Mouse (Mus musculus) stomach, embryonic 15.5 days (tissue): Measurements from ENCODE around the gene Ubald1. TPM values are rescaled to one million over a fixed set of nuclear protein-coding genes. Genes with fewer than 3 reads are reported as not detected.

Source experiments
- ATAC-seq: fragments of 200-750 bp; cut with Nextera tagmentation; 2 replicates; pipeline ENCODE4 v1.8.0; 2017; ENCODE audit warnings: low read depth, moderate number of reproducible peaks, moderate TSS enrichment; ENCODE audit not compliant: insufficient read depth, low FRiP score
- H3K27ac ChIP-seq: fragments of 300-500 bp; sonication (generic); 2 replicates; pipeline ENCODE4 v1.5.1; 2015; ENCODE audit warnings: mild to moderate bottlenecking, inconsistent platforms
- H3K27me3 ChIP-seq: fragments of 300-500 bp; sonication (generic); replicated peaks from 2 replicates; pipeline ENCODE4 v1.6.1; 2015; ENCODE audit warnings: inconsistent platforms
- H3K36me3 ChIP-seq: fragments of 300-500 bp; sonication (generic); 2 replicates; pipeline ENCODE4 v1.6.1; 2015; ENCODE audit warnings: inconsistent platforms
- H3K4me1 ChIP-seq: fragments of 300-500 bp; sonication (generic); 2 replicates; pipeline ENCODE4 v1.6.1; 2015; ENCODE audit warnings: inconsistent platforms
- H3K4me2 ChIP-seq: fragments of 300-500 bp; sonication (generic); 2 replicates; pipeline ENCODE4 v1.6.1; 2015; ENCODE audit warnings: mild to moderate bottlenecking, inconsistent platforms
- H3K4me3 ChIP-seq: fragments of 300-500 bp; sonication (generic); replicated peaks from 2 replicates; pipeline ENCODE4 v1.5.1; 2015; ENCODE audit warnings: inconsistent platforms
- H3K9ac ChIP-seq: fragments of 300-500 bp; sonication (generic); 2 replicates; pipeline ENCODE4 v1.6.1; 2015; ENCODE audit warnings: inconsistent platforms
- H3K9me3 ChIP-seq: fragments of 300-500 bp; sonication (generic); 2 replicates; pipeline ENCODE4 v1.6.1; 2016; ENCODE audit warnings: inconsistent platforms
- WGBS: fragments of 180-500 bp; shearing (Covaris S2); methylation state at CpG from one replicate; pipeline ENCODE4 v1.1.7; 2015; 5-methylcytosine and 5-hydroxymethylcytosine counted together
- polyA plus RNA-seq: library from polyadenylated mRNA; unstranded; fragments of >200 nt; fragmentation: Nextera tagmentation; extraction: Ambion mirVana; gene quantifications from 2 replicates; pipeline ENCODE4 v1.2.1, GENCODE M21; 2015

The Ubald1 gene
- polyA plus RNA-seq, 1 experiment from 2014 or later, result 34.9 TPM

DNA sequence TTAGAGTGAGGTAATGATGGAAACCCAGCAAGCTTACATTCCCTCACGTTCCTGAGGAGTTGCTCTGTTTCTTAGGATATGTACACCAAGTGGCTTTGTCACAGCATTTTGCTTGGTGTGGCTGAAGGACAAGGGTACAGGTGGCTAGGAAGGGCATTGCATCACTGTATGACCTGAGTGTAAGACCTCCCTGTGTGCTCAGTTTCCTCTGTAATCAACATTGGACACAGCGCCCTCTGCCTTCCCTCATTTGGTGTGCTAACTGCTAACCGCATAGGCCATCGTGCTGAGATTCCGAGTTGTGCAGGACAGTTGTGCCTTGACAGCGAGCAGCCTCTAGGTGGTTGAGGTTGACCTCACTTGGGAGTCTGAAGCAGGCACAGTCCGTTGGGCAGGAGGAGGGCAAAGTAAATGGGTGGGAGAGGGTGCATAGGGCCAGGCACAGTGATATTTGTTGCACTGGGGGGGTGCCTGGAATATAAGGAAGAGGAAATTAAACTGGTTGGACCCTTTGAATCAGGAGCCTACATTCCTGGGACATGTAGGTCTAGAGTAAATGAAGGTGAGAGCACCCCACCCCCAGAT, 17.1 kb upstream of the Ubald1 start:
- Histone ChIP-seq H3K4me1 (0 out of 2 replicates have a peak, but pooled peaks cover 6% of the 10 kb centered on the region), H3K4me2 (no peak overlapping the region), H3K27me3 (no peaks in the 10 kb centered on the region), H3K9ac (no peak overlapping the region), H3K27ac (no peak overlapping the region), H3K4me3 (no peak overlapping the region), H3K9me3 (no peaks in the 10 kb centered on the region), H3K36me3 (no peaks in the 10 kb centered on the region)
- WGBS, result 59% methylated on average over 7 of the region's 7 CpGs
- no peak for ATAC-seq

DNA sequence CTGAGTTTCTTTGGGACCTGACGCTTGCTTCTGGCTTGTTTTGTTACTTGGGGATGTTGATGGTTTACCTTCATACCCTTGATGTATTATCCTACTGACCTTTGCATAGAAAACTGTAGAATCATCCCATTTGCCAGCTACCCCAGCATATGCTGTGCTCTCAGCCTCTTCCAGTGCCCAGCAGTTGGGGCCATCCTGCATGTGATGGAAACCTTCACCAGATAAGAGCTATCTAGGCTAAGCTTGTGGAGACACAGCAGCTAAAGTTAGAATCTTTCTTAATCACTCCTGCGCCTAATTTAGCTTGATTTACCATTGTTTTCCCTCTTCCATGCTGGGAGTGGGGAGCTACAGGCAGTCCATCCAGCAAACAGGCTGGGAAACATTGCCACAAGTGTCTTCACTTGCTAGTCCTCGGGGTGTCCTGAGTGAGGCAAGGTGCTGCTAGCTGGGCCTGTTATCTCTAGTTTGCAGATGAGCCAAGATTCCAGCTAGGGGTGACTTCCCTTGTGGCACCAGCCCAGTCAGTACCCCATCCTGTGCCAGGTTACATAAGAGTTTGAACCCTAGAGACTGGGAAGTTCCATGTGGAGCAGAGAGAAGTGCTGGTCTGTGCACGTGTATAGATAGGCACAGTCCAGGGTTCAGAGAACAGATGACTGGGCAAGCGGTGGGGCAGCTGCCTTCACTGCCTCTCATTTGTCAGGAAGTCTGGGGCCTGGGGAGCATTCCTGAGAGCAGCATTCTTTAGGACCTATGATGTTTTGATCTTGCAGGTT, 16.3 kb upstream of the Ubald1 start:
- WGBS, result 69% methylated on average over 5 of the region's 5 CpGs
- Histone ChIP-seq H3K27me3 (no peaks in the 10 kb centered on the region), H3K4me1 (0 out of 2 replicates have a peak, but pooled peaks cover 6% of the 10 kb centered on the region), H3K36me3 (no peaks in the 10 kb centered on the region), H3K4me3 (no peak overlapping the region), H3K9ac (no peak overlapping the region), H3K9me3 (no peaks in the 10 kb centered on the region), H3K27ac (no peak overlapping the region), H3K4me2 (no peak overlapping the region)
- peak; percentile 59; the same call in 1 of the 2 replicates for ATAC-seq

DNA sequence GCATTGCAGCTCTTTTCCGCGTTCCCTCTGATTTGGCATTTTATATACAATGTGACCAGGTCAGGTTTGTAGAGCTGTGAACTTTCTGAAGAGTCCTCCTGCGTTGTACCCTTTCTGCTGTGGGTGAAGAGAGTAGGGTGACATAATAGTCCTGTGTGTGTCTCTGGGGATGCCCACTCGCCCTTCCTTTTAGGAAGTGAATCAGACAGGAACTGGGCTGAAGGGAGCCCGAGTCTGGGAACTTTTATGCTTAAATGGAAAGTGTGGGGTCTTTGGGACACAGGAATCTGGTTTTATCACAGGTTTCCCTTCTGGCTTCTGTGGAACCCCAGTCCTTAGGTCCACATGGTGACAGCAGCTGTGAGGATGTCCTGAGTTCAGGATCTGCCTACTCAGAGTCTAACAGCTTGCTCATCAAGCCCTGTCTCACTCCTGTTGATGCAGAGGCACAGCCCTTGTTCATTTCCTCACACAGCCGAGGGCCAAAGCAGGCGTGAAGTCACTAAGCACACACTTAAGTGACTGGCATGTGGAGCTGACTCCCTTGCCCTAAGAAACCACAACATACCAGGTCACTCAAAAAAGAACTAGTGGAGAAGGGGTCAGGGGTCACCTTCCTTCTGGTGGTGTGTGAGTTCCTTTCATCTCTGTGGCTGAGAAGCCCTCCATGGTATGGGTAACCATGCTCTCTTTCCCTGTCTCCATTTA, 14.2 kb upstream of the Ubald1 start:
- Histone ChIP-seq H3K27ac (no peak overlapping the region), H3K9ac (no peak overlapping the region), H3K4me2 (no peak overlapping the region), H3K9me3 (no peaks in the 10 kb centered on the region), H3K4me1 (no peaks in the 10 kb centered on the region), H3K4me3 (no peak overlapping the region), H3K27me3 (no peaks in the 10 kb centered on the region), H3K36me3 (no peaks in the 10 kb centered on the region)
- WGBS, result 80% methylated on average over 7 of the region's 7 CpGs
- no peak for ATAC-seq

DNA sequence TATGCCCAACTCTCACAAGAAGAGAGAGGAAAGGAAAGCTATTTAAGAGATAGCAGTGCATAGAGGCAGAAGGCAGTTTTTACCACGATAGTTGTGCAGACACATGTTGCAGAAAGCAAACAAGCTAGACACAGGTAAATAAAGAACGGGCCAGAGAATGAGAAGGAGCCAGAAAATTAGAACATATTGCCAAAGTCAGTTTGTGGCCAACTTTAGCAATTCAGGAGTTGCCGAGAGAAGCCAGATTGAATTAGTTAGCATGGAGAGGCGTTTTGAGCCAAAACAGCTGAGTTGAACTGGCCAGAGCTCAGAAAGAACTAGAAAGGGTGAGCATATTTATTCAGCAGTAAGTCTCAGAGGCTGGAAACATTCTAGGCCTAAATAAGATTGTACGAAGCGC, 12.1 kb upstream of the Ubald1 start:
- Histone ChIP-seq H3K4me2 (no peak overlapping the region), H3K9ac (no peak overlapping the region), H3K27ac (no peak overlapping the region), H3K27me3 (no peaks in the 10 kb centered on the region), H3K36me3 (no peaks in the 10 kb centered on the region), H3K4me1 (peaks cover 13% of the 10 kb centered on the region), H3K9me3 (no peaks in the 10 kb centered on the region), H3K4me3 (no peak overlapping the region)
- ATAC-seq, result no peak
- 80% methylated on average over 6 of the region's 6 CpGs for WGBS

DNA sequence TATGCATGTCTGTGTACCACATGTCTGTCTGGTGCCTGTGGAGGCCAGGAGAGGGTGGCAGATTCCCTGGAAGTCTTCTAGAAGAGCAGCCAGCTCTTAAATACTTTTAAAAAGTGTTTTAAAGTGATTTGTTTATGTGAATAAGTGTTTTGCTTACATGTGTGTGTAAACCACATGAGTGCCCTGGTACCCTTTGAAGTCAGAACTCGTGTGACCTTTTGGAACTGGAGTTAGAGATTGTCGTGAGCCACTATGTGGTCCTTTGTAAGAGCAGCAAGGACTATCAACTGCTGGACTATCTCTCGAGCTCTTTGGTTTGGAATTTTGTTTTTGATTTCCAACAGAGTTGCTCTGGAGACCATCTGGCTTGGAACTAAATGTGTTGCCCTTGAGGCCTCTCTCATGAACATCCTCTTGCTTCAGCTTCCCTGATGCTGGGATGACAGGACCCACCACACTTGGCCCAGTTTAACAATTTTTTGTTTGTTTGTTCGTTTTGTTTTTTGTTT, 10.1 kb upstream of the Ubald1 start:
- H3K9me3 ChIP-seq, result no peaks in the 10 kb centered on the region
- H3K36me3 ChIP-seq, result no peaks in the 10 kb centered on the region
- H3K4me1 ChIP-seq, result peaks cover 20% of the 10 kb centered on the region
- H3K27me3 ChIP-seq, result no peaks in the 10 kb centered on the region
- 57% methylated on average over 4 of the region's 4 CpGs for WGBS
- ATAC-seq, result no peak
- H3K27ac ChIP-seq, result no peak overlapping the region
- H3K9ac ChIP-seq, result no peak overlapping the region
- no peak overlapping the region for H3K4me2 ChIP-seq
- H3K4me3 ChIP-seq, result no peak overlapping the region

DNA sequence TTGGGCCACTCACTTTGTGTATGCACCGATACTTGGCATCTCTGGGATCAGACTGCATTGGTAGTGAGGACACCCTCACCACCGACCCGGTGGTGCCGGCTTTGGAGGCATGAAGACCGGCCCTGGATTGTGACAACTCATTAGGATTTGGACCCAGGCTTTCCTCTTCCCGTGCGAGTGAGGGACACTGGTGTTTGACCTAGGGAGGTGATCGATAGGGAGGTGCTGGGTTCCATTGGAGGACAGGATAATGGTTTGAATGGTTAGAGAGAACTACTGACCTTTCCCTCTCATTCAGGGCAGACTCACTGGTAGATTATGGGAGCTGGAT, 6.5 kb upstream of the Ubald1 start:
- H3K4me3 ChIP-seq, result peak overlapping the region; percentile 87
- H3K27me3 ChIP-seq, result no peaks in the 10 kb centered on the region
- H3K4me1 ChIP-seq, result peaks cover 27% of the 10 kb centered on the region
- peak overlapping the region; percentile 57 for H3K4me2 ChIP-seq
- WGBS, result 2% methylated on average over 8 of the region's 8 CpGs
- H3K9ac ChIP-seq, result peak overlapping the region; percentile 93
- H3K27ac ChIP-seq, result peak overlapping the region; percentile 89
- no peak for ATAC-seq
- H3K36me3 ChIP-seq, result no peaks in the 10 kb centered on the region
- no peaks in the 10 kb centered on the region for H3K9me3 ChIP-seq

DNA sequence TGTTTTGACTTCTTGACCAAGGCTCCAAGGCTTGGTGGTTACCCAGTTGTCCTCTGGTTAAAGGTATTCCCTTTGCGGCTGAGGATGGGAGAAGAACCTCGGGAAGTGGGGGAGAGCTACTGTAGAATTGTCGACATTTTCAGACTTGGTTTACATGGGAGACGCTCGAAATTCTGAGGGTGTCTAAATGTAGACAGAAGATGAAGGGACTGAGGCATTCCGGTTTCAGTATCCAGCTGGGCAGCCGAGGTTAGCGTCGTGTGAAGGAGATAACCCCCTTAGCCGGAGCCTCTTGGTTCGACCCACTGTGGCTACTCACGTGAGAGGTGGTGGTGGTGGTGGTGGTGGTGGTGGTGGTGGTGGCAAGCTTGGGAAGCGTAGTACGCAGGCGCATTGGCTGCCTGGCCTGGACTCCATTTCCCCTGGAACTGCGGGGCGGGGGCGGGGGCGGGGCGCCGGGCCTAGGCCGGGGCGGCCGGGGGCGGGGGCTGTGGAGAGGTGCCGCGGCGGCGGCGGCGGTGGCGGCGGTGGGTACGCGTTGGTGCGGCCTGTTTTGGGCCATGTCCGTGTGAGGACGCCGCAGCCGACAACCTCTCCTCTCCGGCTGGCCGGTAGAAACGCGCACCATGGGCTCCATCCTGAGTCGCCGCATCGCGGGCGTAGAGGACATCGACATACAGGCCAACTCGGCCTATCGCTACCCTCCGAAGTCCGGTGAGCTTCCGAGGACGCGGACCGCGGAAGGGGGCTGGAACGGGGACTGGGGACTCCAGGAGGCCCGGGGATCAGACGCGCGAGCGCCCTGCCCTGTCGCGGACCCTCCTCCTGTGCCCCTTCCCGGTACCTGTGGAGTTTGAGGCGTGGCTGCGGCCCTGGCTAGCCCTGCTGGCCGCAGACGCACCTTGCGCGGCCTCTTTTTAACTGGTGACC, 5.9 kb upstream of the Ubald1 start, which contains the start of gene Mgrn1:
TSS of gene Mgrn1 (plus strand) at position 490 of the 930 bp plus-strand sequence.
- ATAC-seq, result peak; percentile 86

DNA sequence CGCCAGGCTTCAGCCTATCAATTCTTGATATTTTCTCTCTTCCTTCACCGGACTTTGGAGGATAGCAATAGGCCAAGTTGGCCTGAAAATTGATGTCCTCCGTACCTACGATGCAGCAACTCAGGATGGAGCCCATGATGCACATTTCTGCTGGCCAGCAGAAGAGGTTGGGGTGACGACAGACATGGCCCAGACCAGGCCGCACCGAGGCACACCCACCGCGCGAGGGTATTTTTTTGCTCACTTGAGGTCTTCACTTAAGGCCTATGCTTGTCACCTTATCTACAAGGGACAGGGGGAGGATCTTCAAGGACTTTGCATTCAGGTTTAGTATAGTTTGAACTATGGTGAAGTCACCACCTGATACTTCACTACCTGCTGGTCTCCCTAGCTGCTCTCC, 4.8 kb upstream of the Ubald1 start:
- Histone ChIP-seq H3K27ac (0 out of 2 replicates have a peak overlapping the region, but pooled peaks have one; percentile 89), H3K9ac (no peak overlapping the region), H3K36me3 (no peaks in the 10 kb centered on the region), H3K9me3 (no peaks in the 10 kb centered on the region), H3K27me3 (no peaks in the 10 kb centered on the region), H3K4me2 (peak overlapping the region; percentile 57; the same call in 1 of the 2 replicates), H3K4me3 (0 out of 2 replicates have a peak overlapping the region, but pooled peaks have one; percentile 87), H3K4me1 (peaks cover 31% of the 10 kb centered on the region)
- no peak for ATAC-seq
- 93% methylated on average over 10 of the region's 10 CpGs for WGBS

More for the DNA sequence above, 5.9 kb upstream of the Ubald1 start, which contains the start of gene Mgrn1:
- Histone ChIP-seq H3K4me2 (peak within 1 kb of the TSS; percentile 57), H3K36me3 (no peaks in the 10 kb centered on the region), H3K4me1 (peaks cover 31% of the 10 kb centered on the region), H3K4me3 (peak within 1 kb of the TSS; percentile 87), H3K9ac (peak within 1 kb of the TSS; percentile 93), H3K27ac (peak within 1 kb of the TSS; percentile 89), H3K27me3 (no peaks in the 10 kb centered on the region), H3K9me3 (no peaks in the 10 kb centered on the region)
- WGBS, result under 1% methylated on average over 63 of the region's 74 CpGs

DNA sequence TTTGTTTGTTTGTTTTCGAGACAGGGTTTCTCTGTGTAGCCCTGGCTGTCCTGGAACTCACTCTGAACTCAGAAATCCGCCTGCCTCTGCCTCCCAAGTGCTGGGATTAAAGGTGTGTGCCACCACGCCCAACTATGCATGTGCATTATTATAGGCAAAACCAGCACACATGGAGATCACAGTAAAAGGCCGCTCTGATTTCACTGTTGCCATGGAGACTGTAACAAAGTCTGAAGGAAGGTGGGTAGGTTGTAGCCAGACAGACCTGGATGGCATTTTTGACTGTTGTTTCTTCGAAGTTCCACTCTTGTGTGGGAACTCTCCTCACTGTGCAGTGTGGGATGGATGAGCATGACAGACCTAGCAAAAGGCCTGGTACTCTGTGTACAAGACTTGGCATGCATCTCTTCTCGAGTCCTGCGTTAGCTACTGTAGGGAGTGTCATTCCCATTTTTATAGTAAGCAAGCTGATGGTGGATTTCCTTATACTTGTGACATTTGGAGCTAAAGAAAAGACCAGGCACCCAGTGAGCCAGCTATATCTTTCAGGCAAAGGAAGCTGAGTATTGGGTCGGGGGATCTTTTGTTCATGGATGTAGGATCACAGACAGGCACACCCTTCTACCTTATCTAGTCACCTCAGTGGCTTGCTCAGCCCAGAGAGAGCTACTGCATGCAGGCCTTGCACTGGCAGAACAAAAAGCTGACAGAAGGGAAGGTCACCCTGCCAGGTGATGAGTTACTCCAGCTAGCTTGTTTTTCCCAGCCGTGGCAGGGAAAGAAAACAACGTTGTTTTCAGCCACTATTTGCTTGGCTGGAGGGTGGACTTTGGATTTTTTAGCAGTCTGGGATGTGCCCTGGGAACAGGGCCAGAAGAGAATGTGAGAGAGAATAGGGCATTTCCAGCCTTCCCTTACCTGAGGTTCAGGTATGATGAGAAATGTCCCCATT, 1.6 kb upstream of the Ubald1 start:
- Histone ChIP-seq H3K4me2 (peak overlapping the region; percentile 75), H3K4me3 (peak overlapping the region; percentile 92), H3K27me3 (no peaks in the 10 kb centered on the region), H3K9ac (no peak overlapping the region; the same call in 1 of the 2 replicates), H3K9me3 (no peaks in the 10 kb centered on the region), H3K4me1 (peaks cover 34% of the 10 kb centered on the region), H3K27ac (peak overlapping the region; percentile 96; the same call in 1 of the 2 replicates), H3K36me3 (no peaks in the 10 kb centered on the region)
- ATAC-seq, result no peak
- 68% methylated on average over 10 of the region's 10 CpGs for WGBS

DNA sequence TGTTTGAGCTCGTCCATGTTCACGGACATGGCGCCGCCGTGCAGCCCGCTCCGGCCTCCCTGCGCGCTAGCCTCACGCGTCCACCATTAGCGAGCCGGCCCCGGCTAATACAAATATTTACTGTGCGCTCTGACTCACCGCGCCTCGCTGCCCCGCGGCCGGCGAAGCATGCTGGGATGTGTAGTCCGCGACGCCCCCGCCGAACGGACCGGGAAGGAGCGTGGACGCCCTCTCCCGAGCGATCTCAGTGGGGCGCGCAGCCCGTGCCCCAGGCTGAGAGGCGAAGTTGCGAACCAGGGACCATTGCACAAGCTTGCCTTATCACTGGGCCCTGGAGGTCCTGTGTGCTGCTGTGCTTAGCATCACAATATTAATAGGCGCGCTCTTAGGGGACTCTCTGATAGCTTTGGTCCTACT, 399 bp downstream of the Ubald1 start:
- peaks cover 9% of the 10 kb centered on the region; the same call in 1 of the 2 replicates for H3K36me3 ChIP-seq
- H3K27me3 ChIP-seq, result no peaks in the 10 kb centered on the region
- ATAC-seq, result peak; percentile 74
- peak overlapping the region; percentile 100 for H3K27ac ChIP-seq
- peak overlapping the region; percentile 81 for H3K4me2 ChIP-seq
- under 1% methylated on average over 40 of the region's 40 CpGs for WGBS
- H3K9ac ChIP-seq, result peak overlapping the region; percentile 92
- H3K9me3 ChIP-seq, result no peaks in the 10 kb centered on the region
- H3K4me1 ChIP-seq, result peaks cover 45% of the 10 kb centered on the region
- H3K4me3 ChIP-seq, result peak overlapping the region; percentile 92
